Mouse (Mus musculus) heart, adult 2 months (tissue): Measurements from ENCODE around the gene Psme2.

Experiments used
- CTCF ChIP-seq: fragments of 200-600 bp; IDR thresholded peaks from 2 replicates; pipeline ENCODE4 v1.8.1; 2022; ENCODE audit warnings: antibody characterized with exemption, mild to moderate bottlenecking, moderate library complexity
- EP300 ChIP-seq: fragments of 200-500 bp; IDR thresholded peaks from 2 replicates; pipeline ENCODE4 v1.6.1; 2011; ENCODE audit warnings: low read depth, low read length, control low read depth; ENCODE audit not compliant: insufficient read depth
- POLR2A ChIP-seq: fragments of 200-500 bp; IDR thresholded peaks from 2 replicates; pipeline ENCODE4 v1.6.1; 2011; ENCODE audit warnings: mild to moderate bottlenecking, low read depth, low read length, control low read depth; ENCODE audit not compliant: insufficient read depth

DNA sequence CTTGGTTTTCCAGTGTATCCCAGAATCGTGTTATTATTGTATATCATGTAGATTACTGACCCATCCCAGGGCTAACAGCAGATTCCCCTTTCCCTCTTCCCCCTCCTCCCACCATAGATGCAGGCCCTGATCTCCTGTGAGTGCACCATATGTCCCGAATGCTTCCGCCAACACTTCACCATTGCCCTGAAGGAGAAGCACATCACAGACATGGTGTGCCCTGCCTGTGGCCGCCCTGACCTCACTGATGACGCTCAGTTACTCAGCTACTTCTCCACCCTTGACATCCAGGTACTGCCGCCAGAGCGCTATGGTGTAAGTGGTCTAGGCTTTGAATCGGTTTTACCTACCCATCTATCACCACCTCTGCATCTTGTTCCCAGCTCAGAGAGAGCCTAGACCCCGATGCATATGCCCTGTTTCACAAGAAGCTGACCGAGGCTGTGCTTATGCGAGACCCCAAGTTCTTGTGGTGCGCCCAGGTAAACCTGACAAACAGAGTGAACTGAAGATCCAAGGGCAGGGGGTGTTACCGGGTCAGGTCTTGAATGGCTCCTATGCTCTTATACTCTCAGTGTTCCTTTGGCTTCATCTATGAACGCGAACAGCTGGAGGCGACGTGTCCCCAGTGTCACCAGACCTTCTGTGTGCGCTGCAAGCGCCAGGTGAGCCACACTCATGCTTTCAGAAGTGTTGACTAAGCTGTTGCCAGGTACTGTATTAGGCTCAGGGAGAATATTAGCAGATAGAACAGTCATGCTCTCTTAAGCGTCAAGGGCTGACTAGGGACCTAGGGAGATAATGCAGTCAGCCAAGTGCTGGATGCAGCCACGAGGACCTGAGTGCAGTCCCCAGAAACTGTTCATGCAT is 7.8 kb upstream of the Psme2 start:
- no peak for TF ChIP-seq POLR2A
- no peak for TF ChIP-seq CTCF
- TF ChIP-seq EP300, result no peak
